Mouse (Mus musculus) frontal cortex, adult (tissue): ENCODE measurements at regions not wholly inside any gene's neighbourhood (a gene's known extent, or its start where the extent isn't known, plus 50 kb on each side); places are given as distances from the start of the nearest gene placed in this dataset.

Experiments
- ATAC-seq: cut with Nextera tagmentation; 2 replicates; pipeline ENCODE4 v1.9.2; 2017; ENCODE audit warnings: mild to moderate bottlenecking, moderate library complexity, mixed read lengths; ENCODE audit not compliant: low TSS enrichment

DNA sequence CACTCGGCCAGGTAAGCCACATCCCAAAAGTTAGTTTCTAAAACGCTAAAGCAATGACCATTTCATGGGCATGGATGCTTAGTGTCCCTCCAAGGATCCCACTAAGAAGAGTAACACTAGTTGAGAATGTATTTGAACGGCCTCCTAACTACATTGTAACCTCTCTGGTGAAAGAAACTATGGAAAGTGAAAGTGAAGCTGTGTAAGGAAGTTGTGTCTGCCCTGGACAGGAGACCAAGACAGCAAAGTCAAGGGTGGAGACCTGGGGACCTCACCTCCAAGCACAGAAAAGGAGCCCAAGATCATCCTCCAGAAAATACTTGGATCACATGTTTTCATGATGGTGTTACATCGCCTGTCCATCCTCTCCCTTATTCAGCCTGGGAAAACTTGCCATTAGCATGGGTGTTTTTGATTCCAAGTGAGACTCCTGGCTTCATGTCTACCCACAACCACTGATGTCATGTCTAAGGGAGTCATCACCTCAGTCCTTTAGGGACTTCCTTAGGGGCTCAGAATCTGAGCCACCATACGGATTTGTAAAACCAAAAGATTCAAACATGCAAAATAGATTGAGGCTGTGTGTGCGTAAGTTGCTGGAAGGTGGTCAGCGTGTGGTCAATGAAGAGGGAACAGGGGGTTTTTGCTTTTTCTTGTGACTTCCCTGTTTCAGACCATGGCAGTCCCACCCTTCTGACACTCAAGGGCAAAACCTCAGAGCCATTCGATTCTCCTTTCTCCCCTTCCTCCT, 62.4 kb upstream of the 1700016C15Rik start:
- ATAC-seq, result no peak

DNA sequence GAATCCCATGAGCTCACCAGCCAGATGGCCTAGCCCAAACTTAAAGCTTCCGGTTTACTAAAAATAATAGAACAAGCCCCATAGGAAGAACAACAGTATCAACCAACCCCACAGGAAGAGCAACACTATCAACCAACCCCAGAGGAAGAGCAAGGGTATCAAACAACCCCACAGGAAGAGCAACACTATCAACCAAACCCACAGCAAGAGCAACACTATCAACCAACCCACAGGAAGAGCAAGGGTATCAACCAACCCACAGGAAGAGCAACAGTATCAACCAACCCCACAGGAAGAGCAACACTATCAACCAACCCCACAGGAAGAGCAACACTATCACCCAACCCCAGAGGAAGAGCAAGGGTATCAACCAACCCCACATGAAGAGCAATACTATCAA, 59.0 kb upstream of the 1700016C15Rik start:
- no peak for ATAC-seq

DNA sequence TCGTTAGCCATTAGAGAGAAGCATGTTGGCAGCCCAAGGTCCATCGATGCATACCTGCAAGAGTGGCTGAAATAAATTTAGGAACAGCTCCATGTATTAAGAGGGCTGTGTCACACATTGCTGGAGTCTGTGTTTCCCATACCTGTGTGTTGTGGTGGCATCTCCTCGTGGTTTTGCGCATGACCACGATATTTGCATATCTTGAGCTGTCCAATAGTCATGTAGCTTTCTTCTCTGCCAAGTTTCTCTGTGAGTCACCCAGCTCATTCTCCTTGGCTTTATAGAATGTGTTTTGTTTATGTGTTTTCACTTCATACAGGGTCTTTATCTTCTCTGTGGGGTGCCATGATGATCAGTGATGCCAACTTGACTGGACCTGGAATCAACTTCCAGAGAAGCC, 53.0 kb upstream of the 1700016C15Rik start:
- ATAC-seq, result peak; percentile 45; the same call in 1 of the 2 replicates

DNA sequence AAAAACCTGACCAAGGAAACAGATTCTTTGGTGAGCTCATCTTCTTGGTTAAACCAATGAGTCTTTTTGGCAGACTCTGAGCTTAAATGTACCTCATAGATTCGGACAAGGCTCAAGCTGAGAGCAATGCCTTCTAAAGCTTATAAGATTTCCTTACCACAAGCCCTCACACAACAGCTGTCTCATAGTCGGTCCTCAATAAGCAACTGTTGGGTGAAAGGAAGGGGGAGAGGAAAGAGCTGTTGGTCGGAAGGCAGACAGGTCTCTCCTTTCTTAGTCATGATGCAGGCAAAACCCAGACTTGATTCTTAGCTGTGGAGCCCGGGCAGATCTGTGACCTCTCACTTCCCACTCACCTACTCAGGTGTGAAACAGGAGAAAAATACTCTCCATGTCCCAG, 50.8 kb upstream of the 1700016C15Rik start:
- ATAC-seq, result no peak
